Mouse (Mus musculus) embryonic facial prominence, embryonic 14.5 days (tissue): ENCODE measurements around the gene Defb48. TPM values are rescaled to one million over a fixed set of nuclear protein-coding genes. Genes with fewer than 3 reads are reported as not detected.
A peak's percentile ranks its signal among the peaks of the same experiment; 100 is the strongest.

Experiments
- ATAC-seq: fragments of 200-750 bp; cut with Nextera tagmentation; 2 replicates; pipeline ENCODE4 v1.8.0; 2017; ENCODE audit warnings: low read depth, moderate number of reproducible peaks, moderate TSS enrichment
- DNase-seq: peaks from one replicate; pipeline ENCODE4 v3.0.0-alpha.2; 2015; ENCODE audit warnings: low spot score
- H3K27ac ChIP-seq: fragments of 300-500 bp; sonication (generic); replicated peaks from 2 replicates; pipeline ENCODE4 v1.5.1; 2014; ENCODE audit warnings: low read depth, mild to moderate bottlenecking, low read length, moderate library complexity
- H3K27me3 ChIP-seq: fragments of 300-500 bp; sonication (generic); replicated peaks from 2 replicates; pipeline ENCODE4 v1.6.1; 2014; ENCODE audit warnings: low read length; ENCODE audit not compliant: control insufficient read depth, insufficient read depth
- H3K36me3 ChIP-seq: fragments of 300-500 bp; sonication (generic); 2 replicates; pipeline ENCODE4 v1.6.1; 2014; ENCODE audit warnings: low read length, mixed read lengths; ENCODE audit not compliant: control insufficient read depth, insufficient read depth
- H3K4me1 ChIP-seq: fragments of 300-500 bp; sonication (generic); 2 replicates; pipeline ENCODE4 v1.6.1; 2014; ENCODE audit warnings: antibody characterized with exemption, low read length; ENCODE audit not compliant: control insufficient read depth, insufficient read depth
- H3K4me2 ChIP-seq: fragments of 300-500 bp; sonication (generic); 2 replicates; pipeline ENCODE4 v1.6.1; 2014; ENCODE audit warnings: low read depth, mild to moderate bottlenecking, low read length, moderate library complexity, mixed read lengths
- H3K4me3 ChIP-seq: fragments of 300-500 bp; sonication (generic); 2 replicates; pipeline ENCODE4 v1.5.1; 2014; ENCODE audit warnings: low read depth, mild to moderate bottlenecking, low read length
- H3K9ac ChIP-seq: fragments of 300-500 bp; sonication (generic); 2 replicates; pipeline ENCODE4 v1.6.1; 2014; ENCODE audit warnings: low read depth, mild to moderate bottlenecking, low read length, moderate library complexity, mixed read lengths
- H3K9me3 ChIP-seq: fragments of 300-500 bp; sonication (generic); 2 replicates; pipeline ENCODE4 v1.6.1; 2016; ENCODE audit warnings: low read length; ENCODE audit not compliant: control insufficient read depth
- WGBS: fragments of 180-500 bp; shearing (Covaris S2); extraction: QIAGEN DNeasy Blood & Tissue Kit; methylation state at CpG from one replicate; pipeline ENCODE4 v1.1.7; 2014; 5-methylcytosine and 5-hydroxymethylcytosine counted together
- polyA plus RNA-seq: library from polyadenylated mRNA; unstranded; fragments of >200 nt; fragmentation: Nextera tagmentation; extraction: Ambion mirVana; gene quantifications from 2 replicates; pipeline ENCODE4 v1.2.1, GENCODE M21; 2014

Defb48 gene
- polyA plus RNA-seq, 1 experiment from 2014 or later, result not detected

DNA sequence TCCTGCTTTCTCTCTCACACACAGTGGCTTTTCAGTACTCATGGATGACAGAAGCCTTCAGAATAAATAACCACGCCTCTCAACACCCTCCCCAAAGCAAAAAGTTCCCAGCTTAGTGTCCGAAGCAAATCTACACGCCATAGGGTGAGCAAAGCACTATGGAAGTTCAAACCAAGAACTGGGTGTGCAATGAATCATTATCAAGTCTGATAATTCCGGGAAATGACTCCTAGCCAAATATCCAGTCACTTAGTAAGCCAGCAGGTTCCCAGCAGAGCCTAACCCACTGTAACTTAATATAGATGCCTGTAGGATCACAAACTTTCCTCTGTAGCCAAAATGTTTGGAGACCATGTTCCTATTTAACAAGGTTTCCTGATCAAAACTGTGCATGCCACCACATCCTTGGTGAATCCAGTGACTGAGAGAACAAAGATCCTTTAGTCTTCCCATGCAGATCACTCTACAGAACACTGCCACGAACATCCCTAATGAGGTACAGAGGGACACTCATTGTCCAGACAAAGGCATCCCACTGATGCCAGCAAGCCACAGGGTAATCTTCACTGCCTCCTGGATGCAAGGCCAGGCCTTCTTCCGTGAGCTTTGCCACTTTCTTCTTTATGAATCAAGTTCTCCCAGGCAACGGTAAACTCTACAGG, 7.7 kb upstream of the Defb48 start:
- H3K4me2 ChIP-seq, result no peak overlapping the region
- H3K9ac ChIP-seq, result no peak overlapping the region
- 64% methylated on average over 7 of the region's 7 CpGs for WGBS
- no peak overlapping the region for H3K4me3 ChIP-seq
- no peaks in the 10 kb centered on the region for H3K36me3 ChIP-seq
- H3K9me3 ChIP-seq, result no peaks in the 10 kb centered on the region
- ATAC-seq, result no peak
- no peak overlapping the region for H3K27ac ChIP-seq
- H3K4me1 ChIP-seq, result 0 out of 2 replicates have a peak, but pooled peaks cover 2% of the 10 kb centered on the region
- no peaks in the 10 kb centered on the region for H3K27me3 ChIP-seq
- no peak for DNase-seq

DNA sequence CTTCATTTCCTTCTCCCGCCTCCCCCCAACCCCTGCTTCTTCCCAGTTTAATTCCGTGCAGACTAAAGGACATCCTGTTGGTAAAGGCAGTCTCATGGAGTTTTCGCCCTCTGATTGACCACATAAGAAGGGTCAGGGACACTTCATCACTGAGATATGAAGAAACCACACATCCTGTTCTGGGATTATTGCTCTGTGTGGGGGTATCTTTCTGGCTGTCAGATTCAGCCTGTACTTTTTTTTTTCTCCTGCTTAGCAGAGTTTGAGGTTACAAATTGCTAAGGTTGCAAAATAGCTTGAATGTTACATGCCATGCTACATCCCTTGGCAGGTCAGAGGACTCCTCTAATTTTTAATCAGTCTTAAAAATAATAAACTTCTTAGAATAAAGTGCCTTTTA, 7.0 kb upstream of the Defb48 start:
- DNase-seq (no peak), ATAC-seq (no peak)
- Histone ChIP-seq H3K36me3 (no peaks in the 10 kb centered on the region), H3K9me3 (no peaks in the 10 kb centered on the region), H3K4me2 (no peak overlapping the region), H3K4me1 (0 out of 2 replicates have a peak, but pooled peaks cover 2% of the 10 kb centered on the region), H3K9ac (no peak overlapping the region), H3K4me3 (no peak overlapping the region), H3K27me3 (no peaks in the 10 kb centered on the region), H3K27ac (no peak overlapping the region)
- 67% methylated on average over 3 of the region's 3 CpGs for WGBS

DNA sequence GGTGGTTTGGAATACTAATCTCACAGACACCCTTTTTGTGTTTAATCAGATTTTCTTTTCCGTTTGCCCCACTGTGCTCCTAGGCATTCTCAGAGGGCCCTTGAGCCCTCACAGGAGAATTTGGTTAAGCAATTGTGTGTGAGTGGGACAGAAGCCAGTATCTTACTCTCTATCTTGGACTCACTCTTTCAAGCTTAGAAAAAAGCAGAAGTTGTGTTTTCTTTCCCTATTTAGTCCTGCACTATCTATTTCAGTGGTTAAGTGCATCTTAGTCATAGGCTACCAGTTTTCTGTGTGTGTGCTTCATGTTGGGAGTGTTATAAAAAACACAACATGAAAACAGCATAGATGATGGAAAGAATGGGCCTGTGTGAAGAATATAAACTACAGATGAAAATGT, 4.5 kb downstream of the Defb48 start:
- Histone ChIP-seq H3K36me3 (no peaks in the 10 kb centered on the region), H3K9me3 (no peaks in the 10 kb centered on the region), H3K9ac (no peak overlapping the region), H3K4me2 (no peak overlapping the region), H3K4me3 (no peak overlapping the region), H3K27me3 (no peaks in the 10 kb centered on the region), H3K4me1 (no peaks in the 10 kb centered on the region), H3K27ac (no peak overlapping the region)
- no peak for DNase-seq
- WGBS, result 87% methylated on average over 1 of the region's 1 CpGs
- ATAC-seq, result no peak

DNA sequence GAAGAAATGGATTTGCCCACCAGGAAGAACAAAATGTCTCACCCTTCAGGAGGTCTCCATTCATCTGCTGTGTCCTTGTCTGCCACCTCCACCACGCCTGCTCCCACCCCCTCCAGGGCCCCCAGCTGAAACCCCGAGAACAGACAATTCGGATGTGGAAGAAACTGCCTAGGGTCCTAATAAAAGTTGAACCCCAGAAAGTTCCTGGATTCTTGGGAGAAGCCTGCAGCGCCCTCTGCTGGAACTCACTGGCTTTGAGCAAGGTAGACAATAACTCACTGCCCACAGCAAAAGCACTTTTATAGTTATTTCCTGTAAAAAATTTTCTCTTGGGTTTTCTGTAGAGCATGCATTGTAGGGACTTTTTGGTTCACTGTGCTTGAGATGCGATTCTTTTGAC, 9.3 kb downstream of the Defb48 start:
- Histone ChIP-seq H3K27me3 (no peaks in the 10 kb centered on the region), H3K4me3 (no peak overlapping the region), H3K27ac (no peak overlapping the region), H3K36me3 (no peaks in the 10 kb centered on the region), H3K4me1 (no peaks in the 10 kb centered on the region), H3K4me2 (no peak overlapping the region), H3K9me3 (no peaks in the 10 kb centered on the region), H3K9ac (no peak overlapping the region)
- DNase-seq (peak; percentile 35), ATAC-seq (no peak)
- WGBS, result 15% methylated on average over 5 of the region's 5 CpGs

DNA sequence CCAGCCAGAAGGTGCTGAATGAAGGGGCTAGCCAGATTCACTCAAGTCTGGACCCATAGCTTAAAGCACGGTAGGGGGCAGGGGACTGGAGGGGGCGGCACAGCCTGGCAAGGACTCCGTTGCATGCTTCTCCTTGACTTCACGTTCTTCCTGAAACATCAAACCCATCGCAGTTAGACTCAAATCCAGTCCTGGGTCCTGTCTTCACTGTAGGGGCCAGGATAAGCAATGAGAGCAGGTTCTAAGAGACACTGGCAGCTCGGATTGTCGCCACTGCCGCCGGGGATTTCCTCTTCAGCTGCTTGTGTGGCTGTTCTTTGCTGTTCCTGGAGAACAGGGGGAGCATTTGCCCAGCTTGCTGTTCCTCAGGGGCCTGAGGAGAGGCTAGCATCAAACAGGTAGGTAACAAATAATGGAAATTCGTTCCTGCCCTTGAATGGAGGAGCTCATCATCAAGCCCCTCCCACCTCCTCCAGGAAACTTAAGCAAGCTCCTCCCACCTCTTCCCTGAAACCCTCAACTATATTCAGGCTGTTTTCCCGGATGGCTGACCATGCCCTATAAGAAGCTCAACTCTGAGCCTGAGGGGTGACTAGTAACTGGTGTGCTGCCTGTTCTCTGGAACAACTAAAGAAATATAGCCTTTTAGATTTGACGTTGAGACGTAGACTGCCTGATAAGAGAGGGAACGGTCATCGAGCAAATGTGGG, 18.3 kb downstream of the Defb48 start:
- Histone ChIP-seq H3K27me3 (no peaks in the 10 kb centered on the region), H3K27ac (no peak overlapping the region), H3K4me2 (peak overlapping the region; percentile 46), H3K36me3 (0 out of 2 replicates have a peak, but pooled peaks cover 5% of the 10 kb centered on the region), H3K4me3 (peak overlapping the region; percentile 24; the same call in 1 of the 2 replicates), H3K9me3 (no peaks in the 10 kb centered on the region), H3K4me1 (no peaks in the 10 kb centered on the region), H3K9ac (no peak overlapping the region; the same call in 1 of the 2 replicates)
- ATAC-seq (no peak), DNase-seq (peak; percentile 19)
- WGBS, result 30% methylated on average over 15 of the region's 15 CpGs

DNA sequence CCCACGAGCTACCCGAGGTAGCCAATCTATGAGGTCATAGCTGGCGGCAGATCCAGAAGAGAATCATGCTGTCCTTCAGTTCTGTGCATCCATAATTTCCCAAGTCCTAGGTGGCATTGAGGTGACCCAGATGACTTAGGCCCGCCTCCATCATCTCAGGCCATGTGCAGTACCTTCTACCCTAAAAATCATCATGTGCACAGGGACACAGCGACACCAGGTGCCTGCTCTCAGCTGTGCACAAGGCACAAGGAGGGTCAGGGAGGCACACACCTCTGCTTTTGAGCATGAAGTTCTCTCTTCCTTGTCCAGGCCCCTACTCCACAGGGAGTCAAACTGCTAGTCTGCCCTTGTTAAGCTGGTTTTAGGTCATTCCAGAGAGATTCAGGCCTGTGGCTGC, 19.0 kb downstream of the Defb48 start:
- no peak overlapping the region for H3K9ac ChIP-seq
- no peak for ATAC-seq
- no peaks in the 10 kb centered on the region for H3K4me1 ChIP-seq
- no peak overlapping the region for H3K4me2 ChIP-seq
- H3K27me3 ChIP-seq, result no peaks in the 10 kb centered on the region
- H3K4me3 ChIP-seq, result no peak overlapping the region
- 0 out of 2 replicates have a peak, but pooled peaks cover 6% of the 10 kb centered on the region for H3K36me3 ChIP-seq
- H3K9me3 ChIP-seq, result no peaks in the 10 kb centered on the region
- 82% methylated on average over 5 of the region's 5 CpGs for WGBS
- DNase-seq, result no peak
- no peak overlapping the region for H3K27ac ChIP-seq

DNA sequence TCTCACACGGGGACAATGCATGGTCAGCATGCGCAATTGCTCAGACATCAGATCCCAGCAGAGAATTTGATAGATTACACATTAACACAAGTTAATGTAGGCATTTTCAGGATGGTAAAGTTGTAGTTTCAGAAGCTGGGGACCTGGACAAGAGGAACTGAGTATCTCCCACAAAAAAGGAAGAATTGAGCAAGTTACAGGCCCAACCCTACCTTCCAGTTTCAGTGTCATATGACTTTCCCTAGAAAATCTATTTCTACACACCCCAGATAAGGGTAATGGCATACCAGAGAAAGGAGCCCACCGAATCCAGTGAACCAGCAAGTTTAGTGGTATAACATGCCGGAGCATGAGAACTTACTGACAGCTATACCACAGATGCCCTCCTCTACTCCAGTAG, 20.7 kb downstream of the Defb48 start:
- Histone ChIP-seq H3K4me2 (no peak overlapping the region), H3K27me3 (no peaks in the 10 kb centered on the region), H3K4me3 (no peak overlapping the region), H3K4me1 (no peaks in the 10 kb centered on the region), H3K9ac (no peak overlapping the region), H3K9me3 (no peaks in the 10 kb centered on the region), H3K27ac (no peak overlapping the region), H3K36me3 (peaks cover 9% of the 10 kb centered on the region; the same call in 1 of the 2 replicates)
- no peak for ATAC-seq
- DNase-seq, result no peak
- 91% methylated on average over 4 of the region's 4 CpGs for WGBS

DNA sequence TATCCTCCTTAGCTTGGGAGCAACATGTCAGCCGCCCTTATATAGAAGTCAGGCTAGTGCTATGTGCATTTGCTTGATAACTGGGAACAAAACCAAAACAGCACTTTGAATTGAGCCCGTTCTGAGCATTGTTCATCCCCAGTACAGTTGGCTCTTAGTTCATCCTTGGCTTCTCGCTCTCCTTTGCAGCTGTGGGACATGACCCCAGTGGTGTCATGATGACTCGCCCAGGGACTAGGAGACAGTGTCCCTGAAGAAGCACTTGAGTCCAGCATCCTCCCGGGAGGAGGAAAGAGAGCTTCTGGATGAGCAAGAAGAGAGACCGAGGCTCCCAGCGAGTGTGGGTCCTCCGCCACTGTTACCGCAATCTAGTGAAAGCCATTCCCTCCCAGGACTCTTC, 28.2 kb downstream of the Defb48 start:
- H3K27me3 ChIP-seq, result no peaks in the 10 kb centered on the region
- ATAC-seq, result no peak
- no peak for DNase-seq
- H3K36me3 ChIP-seq, result peaks cover 54% of the 10 kb centered on the region
- H3K4me1 ChIP-seq, result no peaks in the 10 kb centered on the region
- WGBS, result 96% methylated on average over 9 of the region's 9 CpGs
- H3K4me3 ChIP-seq, result no peak overlapping the region
- no peak overlapping the region for H3K4me2 ChIP-seq
- H3K9ac ChIP-seq, result no peak overlapping the region
- H3K27ac ChIP-seq, result no peak overlapping the region
- H3K9me3 ChIP-seq, result no peaks in the 10 kb centered on the region

DNA sequence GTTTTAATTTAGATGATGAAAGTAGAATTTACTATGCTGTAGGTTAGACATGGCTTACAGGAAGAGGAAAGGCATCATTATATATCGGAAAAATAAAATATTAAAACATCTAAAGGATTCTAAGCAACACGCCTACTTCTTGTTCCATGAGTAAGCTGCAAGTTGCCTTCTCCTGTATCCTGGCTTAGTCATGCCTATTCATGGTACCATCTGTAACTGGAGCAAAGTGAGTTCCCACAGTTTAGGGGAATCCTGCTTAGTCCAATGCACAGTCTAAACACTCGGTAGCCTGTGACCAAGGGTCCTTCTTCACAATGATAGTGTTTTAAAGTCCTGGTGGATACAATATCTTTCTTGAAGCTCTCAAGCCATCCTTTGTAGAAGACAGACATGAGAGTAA, 37.5 kb downstream of the Defb48 start:
- no peak overlapping the region for H3K4me2 ChIP-seq
- no peak overlapping the region for H3K27ac ChIP-seq
- H3K4me1 ChIP-seq, result no peaks in the 10 kb centered on the region
- no peaks in the 10 kb centered on the region for H3K9me3 ChIP-seq
- peaks cover 35% of the 10 kb centered on the region for H3K36me3 ChIP-seq
- no peak overlapping the region for H3K9ac ChIP-seq
- H3K4me3 ChIP-seq, result no peak overlapping the region
- no peak for DNase-seq
- no peak for ATAC-seq
- H3K27me3 ChIP-seq, result no peaks in the 10 kb centered on the region
- 95% methylated on average over 3 of the region's 3 CpGs for WGBS
